Mouse (Mus musculus): ENCODE data around the gene Bbs10.

DNA sequence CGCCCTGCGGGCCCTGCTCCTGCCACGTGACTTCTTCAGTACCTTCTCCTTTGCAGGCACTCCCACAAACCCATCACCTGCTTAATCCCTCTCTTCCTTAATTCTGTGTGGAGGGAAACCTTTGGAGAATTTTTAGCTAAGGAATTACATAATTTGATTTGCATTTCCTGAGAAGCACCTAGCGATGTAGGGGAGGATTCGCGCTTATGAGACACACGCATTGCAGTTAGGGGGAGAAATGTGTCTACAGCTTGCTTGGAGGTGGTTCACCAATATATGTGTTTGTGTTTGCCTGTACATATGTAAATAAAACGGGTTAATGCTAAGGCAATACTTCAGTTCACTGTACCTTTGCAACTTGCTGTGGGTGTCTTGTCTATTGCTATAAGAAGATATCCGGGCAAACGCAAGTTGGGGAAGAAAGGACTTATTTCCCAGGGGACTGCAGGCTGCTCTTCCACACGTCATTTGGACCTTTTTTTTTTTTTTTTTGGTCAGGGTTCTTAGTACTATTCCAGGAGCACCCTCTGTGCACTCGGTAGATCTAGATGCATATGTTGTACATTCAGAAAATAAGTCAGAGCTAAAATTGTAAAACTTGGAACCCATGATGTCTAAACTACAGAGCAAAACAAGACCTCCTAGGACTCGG, 10.5 kb downstream of the Bbs10 start:
- TF ChIP-seq POLR2A (IDR thresholded peaks at IDR 0.05; ENCODE audit: borderline replicate concordance, extremely low read depth, insufficient read depth, insufficient read length, poor library complexity, severe bottlenecking) (no peak), CTCF (IDR thresholded peaks at IDR 0.05; ENCODE audit: borderline replicate concordance, extremely low read depth, insufficient read depth, insufficient read length) (no peak)
